8 mouse cellular contexts compared by ENCODE assay signal in the genomic region with DNA sequence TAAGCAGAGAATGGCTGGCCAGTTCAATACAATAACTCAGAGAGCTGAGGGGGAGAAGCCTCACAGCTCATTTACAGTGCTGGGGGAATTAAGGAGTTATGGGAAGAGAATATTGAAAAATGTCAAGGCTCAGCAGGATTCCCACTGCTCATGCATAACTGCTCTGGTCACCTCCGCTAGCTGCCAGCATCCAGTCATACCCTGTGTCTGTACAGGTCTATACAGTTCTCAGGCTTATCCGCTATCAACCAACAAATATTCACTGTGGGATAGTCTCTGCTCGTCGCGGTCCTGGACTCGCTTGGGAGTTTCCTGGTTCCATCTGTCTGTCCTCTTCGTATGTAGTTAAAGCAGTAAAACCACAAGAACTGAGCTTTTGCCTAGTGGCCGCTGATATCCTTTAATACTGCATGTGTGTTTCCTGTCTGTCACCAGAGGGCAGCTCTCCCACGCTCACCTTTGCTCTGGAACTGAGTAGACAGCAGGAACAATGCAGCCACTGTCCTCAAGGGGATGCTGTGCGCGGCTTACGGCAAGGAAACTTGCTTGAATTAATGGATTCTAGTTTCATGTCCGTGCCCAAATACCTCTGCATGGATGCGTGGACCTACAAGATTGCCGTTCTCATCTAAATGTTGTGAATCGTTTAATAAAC. TPM values are rescaled to one million over a fixed set of nuclear protein-coding genes. Genes with fewer than 3 reads are reported as not detected.
DNase-seq lines count a peak whose midpoint lies in the region; ATAC-seq and TF ChIP-seq lines count a peak whose summit lies in the region.

No protein-coding gene starts in this region.

- H3K4me2 ChIP-seq in heart, embryonic 12.5 days, result no peak overlapping the region
- no peak overlapping the region for H3K4me2 ChIP-seq in intestine, postnatal 0 days (replicated peaks; ENCODE audit: low read depth)

- H3K4me3 ChIP-seq in heart, embryonic 12.5 days, result no peak overlapping the region
- no peak overlapping the region for H3K4me3 ChIP-seq in intestine, postnatal 0 days (ENCODE audit: low read depth, low read length)
- H3K4me3 ChIP-seq in testis, adult 2 months (ENCODE audit: control insufficient read depth, low read depth, low read length), result no peak overlapping the region

- peak; percentile 100 for TF ChIP-seq CTCF in intestine, postnatal 0 days (IDR thresholded peaks at IDR 0.05; ENCODE audit: low read depth)
- TF ChIP-seq CTCF in testis, adult 2 months (IDR thresholded peaks at IDR 0.05; ENCODE audit: control insufficient read depth, insufficient read depth, insufficient replicate concordance, low read depth, low read length), result peak; percentile 92; the same call in 1 of the 2 replicates

- H3K36me3 ChIP-seq in heart, embryonic 12.5 days, result no peaks in the 10 kb centered on the region
- H3K36me3 ChIP-seq in intestine, postnatal 0 days (ENCODE audit: control insufficient read depth, insufficient read depth), result no peaks in the 10 kb centered on the region
- H3K36me3 ChIP-seq in testis, adult 2 months (ENCODE audit: control insufficient read depth, insufficient read depth, low read length), result no peaks in the 10 kb centered on the region

- WGBS in heart, embryonic 12.5 days, result 38% methylated on average over 16 of the region's 16 CpGs
- WGBS in intestine, postnatal 0 days, result 33% methylated on average over 16 of the region's 16 CpGs

- no peak overlapping the region for H3K9ac ChIP-seq in heart, embryonic 12.5 days
- H3K9ac ChIP-seq in intestine, postnatal 0 days (ENCODE audit: low read depth, low read length), result no peak overlapping the region

- no peaks in the 10 kb centered on the region for H3K9me3 ChIP-seq in heart, embryonic 12.5 days (replicated peaks)
- no peaks in the 10 kb centered on the region for H3K9me3 ChIP-seq in intestine, postnatal 0 days (ENCODE audit: control insufficient read depth)

- intact Hi-C loops in left cerebral cortex, postnatal 36 days (cut with DNase I), result loop anchor here (2.0 kb wide), 1 partner anchor 114 kb away; no protein-coding TSS in a partner anchor

- H3K27me3 ChIP-seq in heart, embryonic 12.5 days (replicated peaks), result no peaks in the 10 kb centered on the region
- H3K27me3 ChIP-seq in intestine, postnatal 0 days (replicated peaks; ENCODE audit: control insufficient read depth, insufficient read depth, low read length), result no peaks in the 10 kb centered on the region
- no peaks in the 10 kb centered on the region for H3K27me3 ChIP-seq in testis, adult 2 months (ENCODE audit: control insufficient read depth, insufficient read depth, low read length)

- H3K4me1 ChIP-seq in heart, embryonic 12.5 days (replicated peaks), result peaks cover 3% of the 10 kb centered on the region
- H3K4me1 ChIP-seq in intestine, postnatal 0 days (replicated peaks; ENCODE audit: control insufficient read depth, insufficient read depth, low read length), result no peaks in the 10 kb centered on the region
- no peaks in the 10 kb centered on the region for H3K4me1 ChIP-seq in testis, adult 2 months (ENCODE audit: control insufficient read depth, insufficient read depth, low read length)

- no peak for ATAC-seq in heart, embryonic 12.5 days (ENCODE audit: insufficient number of reproducible peaks, low FRiP score)
- ATAC-seq in intestine, postnatal 0 days, result peak; percentile 69

- TF ChIP-seq POLR2A in testis, adult 2 months (IDR thresholded peaks at IDR 0.05; ENCODE audit: control insufficient read depth, low read depth, low read length), result no peak

- peak; percentile 78 to 83 for DNase-seq in heart, adult 18-20 months
- peak; percentile 92 for DNase-seq in embryo, embryonic 10 days (ENCODE audit: low spot score)
- DNase-seq in gastrocnemius, postnatal 25 days, result peak; percentile 44
- DNase-seq in left cerebral cortex, postnatal 36 days (ENCODE audit: low spot score in 2 of 2), result peak; percentile 60 to 67
- DNase-seq in naive thymus-derived CD4-positive, alpha-beta T cell, adult 2 months (ENCODE audit: low read depth), result peak; percentile 24

- no peak overlapping the region for H3K27ac ChIP-seq in heart, embryonic 12.5 days (ENCODE audit: poor library complexity, severe bottlenecking)
- H3K27ac ChIP-seq in intestine, postnatal 0 days (ENCODE audit: low read depth, low read length), result no peak overlapping the region
- H3K27ac ChIP-seq in testis, adult 2 months (ENCODE audit: control insufficient read depth, insufficient read depth, low read depth, low read length), result no peak overlapping the region

RNA-seq across cellular contexts. Expression of gene Gucy1b2, which starts 36.2 kb away (rescaled TPM):
- total RNA-seq in heart, adult 18-20 months (2021), result under 1 TPM in 1 of 2 experiments, not detected in 1; 0.15 TPM
- 0.06 TPM in 1 of 2 replicates, not detected in the other for polyA plus RNA-seq in heart, embryonic 12.5 days (2016; fragmentation: Nextera tagmentation; extraction: Ambion mirVana)
- not detected for total RNA-seq in gastrocnemius, postnatal 25 days (2021)
- polyA plus RNA-seq in intestine, postnatal 0 days (2015; fragmentation: Nextera tagmentation; extraction: Ambion mirVana), result 0.07 TPM in 1 of 2 replicates, not detected in the other
- total RNA-seq in left cerebral cortex, postnatal 36 days (2021), result under 1 TPM; 0.32 to 0.41 TPM
- polyA plus RNA-seq in testis, adult 2 months (2012; rRNA removed), result 0.10 and 0.12 TPM in 2 replicates

Comparison
In these comparisons a context has a peak if more than half of its experiments do, and no peak if none do; other contexts are left out.
1. DNase-seq: peak in every context shown above with its lines; median percentile 92 in embryo, embryonic 10 days; 80 in heart, adult 18-20 months; 64 in left cerebral cortex, postnatal 36 days; 44 in gastrocnemius, postnatal 25 days; 24 in naive thymus-derived CD4-positive, alpha-beta T cell, adult 2 months.